Mouse (Mus musculus) MEL (cell line): Measurements from ENCODE around the gene Csad. TPM values are rescaled to one million over a fixed set of nuclear protein-coding genes. Genes with fewer than 3 reads are reported as not detected.
A peak's percentile ranks its signal among the peaks of the same experiment; 100 is the strongest.

Experiments
- DNase-seq: peaks from one replicate; pipeline ENCODE4 v3.0.0; 2011; ENCODE audit warnings: low read depth, low spot score
- H3K27ac ChIP-seq: 2 replicates; pipeline ENCODE4 v1.5.1; 2012; ENCODE audit warnings: low read depth, mild to moderate bottlenecking, control low read depth, low read length, moderate library complexity; ENCODE audit not compliant: control insufficient read depth
- H3K27me3 ChIP-seq, 2 experiments: fragments of 150-350 bp in 1 of 2; sonication (generic) in 1 of 2; 2 replicates each; pipeline ENCODE4 v1.6.1; 2012; ENCODE audit warnings: low read length in 2 of 2, mild to moderate bottlenecking in 2 of 2, improper control_type of control experiment in 1 of 2, moderate library complexity in 1 of 2; ENCODE audit not compliant: insufficient read depth in 2 of 2, control insufficient read depth in 1 of 2
- H3K36me3 ChIP-seq, 2 experiments: 2 replicates each; pipeline ENCODE4 v1.6.1; 2012 to 2014; ENCODE audit warnings: low read length in 2 of 2, improper control_type of control experiment in 1 of 2, inconsistent platforms in 1 of 2, mild to moderate bottlenecking in 1 of 2; ENCODE audit not compliant: insufficient read depth in 2 of 2, control insufficient read depth in 1 of 2
- H3K4me1 ChIP-seq, 2 experiments: fragments of 150-350 bp in 1 of 2; sonication (generic) in 1 of 2; 2 replicates each; pipeline ENCODE4 v1.6.1; 2012; ENCODE audit warnings: low read length in 2 of 2, improper control_type of control experiment in 1 of 2, mild to moderate bottlenecking in 1 of 2; ENCODE audit not compliant: insufficient read depth in 2 of 2, control insufficient read depth in 1 of 2
- H3K4me3 ChIP-seq, 2 experiments: fragments of 150-350 bp in 1 of 2; sonication (generic) in 1 of 2; 2 replicates each; pipeline ENCODE4 v1.5.1; 2012; ENCODE audit warnings: low read depth in 2 of 2, low read length in 2 of 2, mild to moderate bottlenecking in 2 of 2, moderate library complexity in 2 of 2, control low read depth in 1 of 2, improper control_type of control experiment in 1 of 2; ENCODE audit not compliant: control insufficient read depth in 1 of 2, insufficient read depth in 1 of 2
- H3K79me2 ChIP-seq: 2 replicates; pipeline ENCODE4 v1.6.1; 2012; ENCODE audit warnings: mild to moderate bottlenecking, low read length, moderate library complexity; ENCODE audit not compliant: control insufficient read depth, poor library complexity, insufficient read depth
- H3K9ac ChIP-seq: 2 replicates; pipeline ENCODE4 v1.6.1; 2012; ENCODE audit warnings: low read depth, mild to moderate bottlenecking, control low read depth, low read length, moderate library complexity; ENCODE audit not compliant: control insufficient read depth, poor library complexity, severe bottlenecking
- H3K9me3 ChIP-seq: fragments of 150-350 bp; sonication (generic); replicated peaks from 2 replicates; pipeline ENCODE4 v1.6.1; 2012; ENCODE audit warnings: mild to moderate bottlenecking, low read length, improper control_type of control experiment, moderate library complexity; ENCODE audit not compliant: insufficient read depth
- BHLHE40 ChIP-seq: IDR thresholded peaks from 2 replicates; pipeline ENCODE4 v1.6.1; 2012; ENCODE audit warnings: low read depth, mild to moderate bottlenecking, inconsistent platforms, low read length, improper control_type of control experiment, borderline replicate concordance
- CHD1 ChIP-seq: IDR thresholded peaks from 2 replicates; pipeline ENCODE4 v1.6.1; 2012; ENCODE audit warnings: low read depth, mild to moderate bottlenecking, inconsistent platforms, low read length, improper control_type of control experiment
- CTCF ChIP-seq, 3 experiments: IDR thresholded peaks in 2 of 3; conservative IDR thresholded peaks in 1 of 3; 2 replicates each; pipeline ENCODE4 v1.5.1; 2011 to 2012; ENCODE audit warnings: low read length in 3 of 3, low read depth in 2 of 3, mild to moderate bottlenecking in 2 of 3, improper control_type of control experiment in 1 of 3, inconsistent platforms in 1 of 3, mixed read lengths in 1 of 3, moderate library complexity in 1 of 3; ENCODE audit not compliant: control insufficient read depth in 1 of 3, insufficient read depth in 1 of 3, poor library complexity in 1 of 3, severe bottlenecking in 1 of 3
- ELF1 ChIP-seq: IDR thresholded peaks from 2 replicates; pipeline ENCODE4 v1.6.1; 2014; ENCODE audit warnings: low read depth, mild to moderate bottlenecking, inconsistent platforms, low read length, improper control_type of control experiment, moderate library complexity
- EP300 ChIP-seq, 2 experiments: IDR thresholded peaks; 2 replicates each; pipeline ENCODE4 v1.6.1; 2011; ENCODE audit warnings: improper control_type of control experiment in 2 of 2, low read length in 2 of 2, low read depth in 1 of 2, mild to moderate bottlenecking in 1 of 2
- GATA1 ChIP-seq: IDR thresholded peaks from 2 replicates; pipeline ENCODE4 v1.6.1; 2011; ENCODE audit warnings: low read depth, low read length, improper control_type of control experiment
- JUND ChIP-seq: IDR thresholded peaks from 2 replicates; pipeline ENCODE4 v1.6.1; 2011; ENCODE audit warnings: low read depth, mild to moderate bottlenecking, improper control_type of control experiment, low read length
- KAT2A ChIP-seq: conservative IDR thresholded peaks from 2 replicates; pipeline ENCODE4 v1.6.1; 2012; ENCODE audit warnings: low read depth, low read length, improper control_type of control experiment, inconsistent platforms
- MYB ChIP-seq: IDR thresholded peaks from 2 replicates; pipeline ENCODE4 v1.6.1; 2011; ENCODE audit warnings: mild to moderate bottlenecking, low read depth, low read length, improper control_type of control experiment
- NELFE ChIP-seq: IDR thresholded peaks from 2 replicates; pipeline ENCODE4 v1.6.1; 2011; ENCODE audit warnings: low read depth, low read length, improper control_type of control experiment
- POLR2A ChIP-seq, 2 experiments: IDR thresholded peaks; 2 replicates each; pipeline ENCODE4 v1.6.1; 2011 to 2012; ENCODE audit warnings: low read length in 2 of 2, mild to moderate bottlenecking in 2 of 2, control low read depth in 1 of 2, improper control_type of control experiment in 1 of 2, low read depth in 1 of 2, moderate library complexity in 1 of 2; ENCODE audit not compliant: control insufficient read depth in 1 of 2, insufficient read depth in 1 of 2, poor library complexity in 1 of 2
- POLR2AphosphoS2 ChIP-seq: IDR thresholded peaks from 2 replicates; pipeline ENCODE4 v1.6.1; 2011; ENCODE audit warnings: low read length, improper control_type of control experiment
- RAD21 ChIP-seq: IDR thresholded peaks from 2 replicates; pipeline ENCODE4 v1.6.1; 2011; ENCODE audit warnings: mild to moderate bottlenecking, low read depth, low read length, improper control_type of control experiment
- SIN3A ChIP-seq: IDR thresholded peaks from 2 replicates; pipeline ENCODE4 v1.6.1; 2012; ENCODE audit warnings: low read length, improper control_type of control experiment, inconsistent platforms
- SMC3 ChIP-seq: IDR thresholded peaks from 2 replicates; pipeline ENCODE4 v1.6.1; 2011; ENCODE audit warnings: low read depth, low read length, improper control_type of control experiment
- TAL1 ChIP-seq: IDR thresholded peaks from 2 replicates; pipeline ENCODE4 v1.6.1; 2012; ENCODE audit warnings: mild to moderate bottlenecking, inconsistent platforms, low read length, moderate library complexity, mixed read lengths
- TCF12 ChIP-seq: IDR thresholded peaks from 2 replicates; pipeline ENCODE4 v1.6.1; 2014; ENCODE audit warnings: low read depth, mild to moderate bottlenecking, inconsistent platforms, low read length, improper control_type of control experiment, moderate library complexity
- UBTF ChIP-seq: IDR thresholded peaks from 2 replicates; pipeline ENCODE4 v1.6.1; 2012; ENCODE audit warnings: low read depth, mild to moderate bottlenecking, inconsistent platforms, low read length, improper control_type of control experiment, moderate library complexity, borderline replicate concordance; ENCODE audit not compliant: insufficient read depth
- ZC3H11A ChIP-seq: IDR thresholded peaks from 2 replicates; pipeline ENCODE4 v1.6.1; 2012; ENCODE audit warnings: low read depth, mild to moderate bottlenecking, inconsistent platforms, low read length, improper control_type of control experiment
- ZKSCAN1 ChIP-seq: IDR thresholded peaks from 2 replicates; pipeline ENCODE4 v1.6.1; 2012; ENCODE audit warnings: low read depth, mild to moderate bottlenecking, inconsistent platforms, low read length, improper control_type of control experiment, moderate library complexity
- ZMIZ1 ChIP-seq: IDR thresholded peaks from 2 replicates; pipeline ENCODE4 v1.6.1; 2012; ENCODE audit warnings: low read depth, mild to moderate bottlenecking, inconsistent platforms, low read length, improper control_type of control experiment, moderate library complexity
- ZNF384 ChIP-seq: IDR thresholded peaks from 2 replicates; pipeline ENCODE4 v1.6.1; 2012; ENCODE audit warnings: low read depth, mild to moderate bottlenecking, inconsistent platforms, low read length, improper control_type of control experiment
- polyA plus RNA-seq, 2 experiments: library from polyadenylated mRNA; stranded (reverse) in 1 of 2; unstranded in 1 of 2; fragments of >175 nt in 1 of 2; fragments of >200 nt in 1 of 2; gene quantifications; 2 replicates each; pipeline versions ENCODE4 v1.2.1 to v1.2.4; 2012; ENCODE audit warnings: low replicate concordance in 2 of 2, low read depth in 1 of 2; ENCODE audit not compliant: insufficient read length in 2 of 2, insufficient read depth in 1 of 2, missing spikeins in 1 of 2
- total RNA-seq: library from RNA; depleted of rRNA; stranded (reverse); fragments of 300-350 nt; gene quantifications from 2 replicates; pipeline ENCODE4 v1.2.3, GENCODE M21; 2012

Gene Csad
- total and polyA plus RNA-seq, 3 experiments = 4.1 to 10.5 TPM; not detected in 1

DNA sequence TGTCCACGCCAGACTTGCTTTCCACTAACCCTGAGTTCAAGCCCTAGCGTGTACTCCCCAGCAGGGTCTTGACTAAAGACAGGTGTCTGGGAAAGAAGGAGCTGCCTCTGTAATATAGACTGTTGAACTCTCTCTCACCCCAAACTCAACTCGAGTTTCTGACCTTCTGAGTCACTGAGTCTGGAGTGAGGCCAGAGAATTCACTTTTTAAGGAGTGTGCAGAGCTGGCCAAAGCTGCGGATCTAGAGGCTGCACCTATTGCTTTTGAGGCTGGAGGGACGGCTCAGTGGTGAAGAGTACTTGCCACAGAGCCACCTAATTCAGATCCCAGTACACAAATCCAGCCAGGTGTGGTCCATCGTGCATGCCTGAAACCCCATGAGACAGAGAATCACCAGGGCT is 36.9 kb downstream of the Csad start:
- H3K79me2 ChIP-seq = no peaks in the 10 kb centered on the region
- H3K36me3 ChIP-seq = peaks cover 0 to 2% of the 10 kb centered on the region in 2 experiments; a peak in 2 of 4 replicates
- H3K4me3 ChIP-seq = no peak overlapping the region
- H3K27me3 ChIP-seq = no peaks in the 10 kb centered on the region
- DNase-seq = no peak
- H3K4me1 ChIP-seq = peaks cover 0 to 5% of the 10 kb centered on the region in 2 experiments; a peak in 2 of 4 replicates
- no peak overlapping the region for H3K27ac ChIP-seq
- TF ChIP-seq SMC3 (no peak), ELF1 (no peak), CHD1 (no peak), TCF12 (no peak), SIN3A (no peak), JUND (no peak), MYB (no peak), ZMIZ1 (no peak), UBTF (no peak), ZC3H11A (no peak), CTCF (IDR thresholded peaks at IDR 0.05 in 2 of 3, conservative IDR thresholded peaks at IDR 0.05 in 1 of 3; ENCODE audit: control insufficient read depth in 1 of 3, insufficient read depth in 1 of 3, low read depth in 2 of 3, low read length in 3 of 3, poor library complexity in 1 of 3, severe bottlenecking in 1 of 3) (no peak)
- H3K9me3 ChIP-seq = no peaks in the 10 kb centered on the region
- H3K9ac ChIP-seq = no peak overlapping the region

DNA sequence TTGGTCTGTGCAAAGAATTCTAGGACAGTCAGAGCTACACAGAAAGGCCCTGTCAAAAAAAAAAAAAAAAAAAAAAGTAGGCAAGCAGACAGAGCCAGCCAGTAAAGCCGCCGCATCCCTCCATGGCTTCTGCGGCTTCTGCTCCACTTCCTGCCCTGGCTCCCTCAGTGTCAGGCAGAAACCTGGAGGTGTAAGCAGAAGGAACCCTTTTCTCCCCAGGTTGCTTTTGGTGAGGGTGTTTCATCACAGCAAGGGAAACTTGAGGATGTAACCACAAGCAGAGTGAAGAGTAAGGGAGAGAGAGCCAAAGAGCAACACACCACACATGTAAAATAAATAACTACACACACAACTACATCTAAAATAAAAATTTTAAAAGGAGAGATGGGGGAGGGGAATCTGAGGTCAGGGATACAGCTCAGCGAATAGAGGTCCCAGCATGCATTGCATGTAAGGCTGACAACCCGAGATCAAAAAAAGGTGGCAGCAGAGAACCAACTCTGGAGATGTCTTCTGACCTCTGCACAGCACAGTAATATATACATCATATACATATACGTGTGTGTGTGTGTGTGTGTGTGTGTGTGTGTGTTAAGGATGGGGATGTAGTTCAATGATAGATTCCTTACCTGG is 38.9 kb downstream of the Csad start:
- Histone ChIP-seq H3K4me1 (peaks cover 0 to 5% of the 10 kb centered on the region in 2 experiments; a peak in 2 of 4 replicates), H3K9ac (no peak overlapping the region), H3K27me3 (no peaks in the 10 kb centered on the region), H3K36me3 (peaks cover 0 to 2% of the 10 kb centered on the region in 2 experiments; a peak in 2 of 4 replicates), H3K4me3 (no peak overlapping the region), H3K79me2 (no peaks in the 10 kb centered on the region), H3K27ac (no peak overlapping the region), H3K9me3 (no peaks in the 10 kb centered on the region)
- TF ChIP-seq JUND (no peak), ZNF384 (peak; percentile 65), SIN3A (no peak)
- DNase-seq = no peak

DNA sequence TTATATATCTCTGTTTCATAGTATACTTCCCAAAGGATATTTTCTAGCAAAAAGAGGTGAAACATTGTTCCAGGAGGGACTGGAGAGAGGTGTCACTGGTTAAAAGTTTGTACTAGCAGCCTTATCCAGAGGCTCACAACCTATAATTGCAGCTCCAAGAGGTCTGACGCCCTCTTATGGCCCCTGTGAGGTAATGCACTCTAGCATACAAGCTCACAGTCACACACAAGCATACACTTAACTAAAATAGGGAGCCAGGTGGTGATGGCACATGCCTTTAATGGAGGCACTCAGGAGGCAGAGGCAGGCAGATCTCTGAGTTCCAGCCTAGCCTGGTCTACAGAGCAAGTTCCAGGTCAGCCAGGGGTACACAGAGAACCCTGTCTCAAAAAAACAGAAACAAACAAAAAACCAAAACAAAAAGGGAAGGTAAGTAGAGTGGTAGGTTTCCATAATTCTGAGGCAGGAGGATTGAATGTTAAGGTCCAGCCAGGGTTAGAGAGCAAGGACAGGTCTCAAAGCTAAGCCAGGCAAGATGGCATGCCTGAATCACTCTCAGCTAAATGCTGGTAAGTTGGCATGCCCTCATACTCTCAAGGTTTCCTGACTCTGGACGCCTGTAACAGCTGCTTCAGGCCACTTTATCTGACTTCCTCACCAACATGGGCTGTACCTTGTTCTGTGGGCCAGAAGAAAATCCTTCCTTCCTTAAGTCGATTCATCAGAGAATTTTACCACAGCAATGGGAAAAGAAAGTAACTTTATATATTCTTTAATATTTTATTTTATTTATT is 40.4 kb downstream of the Csad start:
- Histone ChIP-seq H3K27me3 (no peaks in the 10 kb centered on the region), H3K9me3 (no peaks in the 10 kb centered on the region), H3K36me3 (peaks cover 0 to 3% of the 10 kb centered on the region in 2 experiments; a peak in 2 of 4 replicates), H3K9ac (no peak overlapping the region), H3K79me2 (no peaks in the 10 kb centered on the region), H3K4me3 (no peak overlapping the region), H3K27ac (no peak overlapping the region), H3K4me1 (peaks cover 0 to 5% of the 10 kb centered on the region in 2 experiments; a peak in 2 of 4 replicates)
- DNase-seq = peak; percentile 48
- no peak for TF ChIP-seq GATA1
- peak; percentile 75 for TF ChIP-seq POLR2AphosphoS2
- TF ChIP-seq SMC3 = peak; percentile 13; the same call in 1 of the 2 replicates
- no peak for TF ChIP-seq TCF12
- TF ChIP-seq RAD21 = no peak
- no peak for TF ChIP-seq TAL1
- TF ChIP-seq SIN3A = no peak
- TF ChIP-seq ZKSCAN1 = no peak
- TF ChIP-seq KAT2A = no peak
- 0 out of 4 replicates have a peak, but pooled peaks of 1 of the 2 experiments have one; percentile 10 for TF ChIP-seq EP300 (IDR thresholded peaks at IDR 0.05; ENCODE audit: low read depth in 1 of 2, low read length in 2 of 2)
- no peak for TF ChIP-seq NELFE
- no peak; a peak in 1 of 4 replicates for TF ChIP-seq POLR2A (IDR thresholded peaks at IDR 0.05; ENCODE audit: control insufficient read depth in 1 of 2, insufficient read depth in 1 of 2, low read depth in 1 of 2, low read length in 2 of 2, poor library complexity in 1 of 2)
- no peak for TF ChIP-seq ELF1
- TF ChIP-seq CTCF (IDR thresholded peaks at IDR 0.05 in 2 of 3, conservative IDR thresholded peaks at IDR 0.05 in 1 of 3; ENCODE audit: control insufficient read depth in 1 of 3, insufficient read depth in 1 of 3, low read depth in 2 of 3, low read length in 3 of 3, poor library complexity in 1 of 3, severe bottlenecking in 1 of 3) = peak; percentile 41 to 52 (median 49)
- TF ChIP-seq ZNF384 = no peak
- peak; percentile 11; the same call in 1 of the 2 replicates for TF ChIP-seq BHLHE40
